Mouse (Mus musculus) gastrocnemius, postnatal 36 days (tissue): ENCODE measurements around the gene Alpl. TPM values are rescaled to one million over a fixed set of nuclear protein-coding genes. Genes with fewer than 3 reads are reported as not detected.
A peak's percentile ranks its signal among the peaks of the same experiment; 100 is the strongest.

Source experiments
- DNase-seq, 2 experiments: peaks; one replicate each; pipeline ENCODE4 v3.0.0; 2022
- intact Hi-C: fragments of 180-260 bp; cut with DNase I; formaldehyde crosslinking; loops from one replicate; pipeline ENCODE4 v1.15.1; 2025
- long read RNA-seq, 2 experiments: library from polyadenylated mRNA; stranded (forward); transcript quantifications; one replicate each; pipeline ENCODE4 v2.0.0; 2021
- total RNA-seq, 2 experiments: library from RNA; stranded (reverse); gene quantifications; 2 replicates each; pipeline ENCODE4 v1.2.3; 2021

Gene Alpl
- total RNA-seq, result 10 to 100 TPM; 14.1 to 15.9 TPM
- long read RNA-seq, experiment 1, partial matches to known transcripts, result 1 of 8 reads
- long read RNA-seq, experiment 1, other reads (novel, unspliced or antisense), result 6 of 8 reads
- long read RNA-seq, experiment 2, partial matches to known transcripts, result 0 of 11 reads
- long read RNA-seq, experiment 2, other reads (novel, unspliced or antisense), result 10 of 11 reads

DNA sequence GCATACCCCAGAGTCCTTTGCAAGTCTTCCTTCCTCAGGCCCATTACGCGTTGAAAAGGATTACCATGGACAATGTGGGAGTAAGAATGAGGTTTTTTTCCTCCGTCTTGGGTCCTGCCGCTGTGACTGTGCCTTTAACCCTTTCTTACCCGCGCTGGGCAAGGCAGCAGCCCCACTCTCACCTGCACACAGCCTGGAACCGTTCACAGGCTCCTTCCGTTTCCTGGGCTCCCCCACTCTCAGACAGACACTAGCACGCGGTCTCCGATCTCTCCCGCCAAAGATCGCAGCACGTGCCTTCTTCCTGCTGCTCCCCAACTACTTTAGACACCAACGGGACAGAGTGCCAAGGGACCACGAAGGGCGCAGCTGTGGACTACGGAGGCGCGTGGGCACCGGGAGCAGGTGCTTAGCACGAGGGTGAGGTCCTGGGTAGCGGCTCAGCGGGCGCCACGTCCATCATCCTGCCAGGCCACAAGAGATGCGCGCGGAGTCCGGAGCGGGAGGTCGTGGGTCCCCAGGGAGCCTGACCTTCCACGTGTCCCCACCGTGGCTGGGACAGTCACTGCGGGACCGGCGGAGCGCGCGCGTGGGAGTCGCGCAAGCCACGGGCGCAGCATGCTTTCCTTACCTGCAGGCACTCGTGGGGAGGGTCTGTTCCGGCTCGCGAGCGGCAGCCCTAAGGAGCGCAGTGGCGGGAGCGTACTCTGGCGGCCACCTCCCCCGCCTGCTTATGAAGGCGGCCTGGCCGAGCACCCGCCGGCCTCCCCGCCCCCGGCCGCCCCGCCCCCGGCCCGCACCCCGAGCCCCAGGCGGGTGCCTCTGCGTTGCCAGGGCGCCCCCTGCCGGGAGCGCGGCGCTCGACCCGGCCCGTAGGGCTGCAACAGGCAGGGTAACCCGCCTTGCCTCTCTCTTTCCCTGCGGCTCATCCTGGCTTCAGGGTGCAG lies at the start of gene Alpl:
TSS of gene Alpl (minus strand) at position 774 of the 947 bp plus-strand sequence.
- peak; percentile 61 to 65 for DNase-seq
- intact Hi-C loops, result loop anchor here (1.0 to 5.0 kb wide), 2 partner anchors 41 to 66 kb away; no protein-coding TSS in a partner anchor

- intact Hi-C loops, result loop anchor here (1.0 kb wide), 1 partner anchor 108 kb away; no protein-coding TSS in a partner anchor
- peak; percentile 72 to 76 for DNase-seq
Observed at GRCm38 (mm10) chr4:137844656-137845055, 48.5 kb upstream of the Alpl start.

GRCm38 (mm10) chr4:137839452-137839851 lies 43.3 kb upstream of the Alpl start:
- intact Hi-C loops, result loop anchor here (5.0 kb wide), 2 partner anchors 42 to 162 kb away; partner anchors contain the start of gene Alpl

DNA sequence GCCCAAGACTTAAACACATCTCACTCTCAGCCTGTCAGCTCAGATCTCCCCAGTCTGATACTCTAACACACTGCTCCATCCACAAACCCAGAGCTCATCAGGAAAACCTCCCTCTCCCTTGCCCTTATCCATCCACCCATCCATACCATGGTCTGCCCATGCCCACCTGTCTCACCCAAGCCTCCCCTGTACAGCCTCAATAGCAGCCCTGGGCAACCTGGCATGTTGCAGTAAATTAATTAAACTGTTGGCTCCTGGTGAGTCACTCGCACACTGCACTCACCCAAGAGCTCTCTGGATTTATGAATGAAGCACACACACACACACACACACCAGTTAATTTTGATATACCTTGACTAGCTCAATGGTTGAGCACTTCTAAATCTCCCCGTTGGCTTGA lies 42.6 kb upstream of the Alpl start:
- DNase-seq, result no peak
- intact Hi-C loops, result loop anchor here (5.0 kb wide), 2 partner anchors 41 to 161 kb away; partner anchors contain the start of gene Alpl

More at GRCm38 (mm10) chr4:137839452-137839851, 43.3 kb upstream of the Alpl start:
- DNase-seq, result no peak

DNA sequence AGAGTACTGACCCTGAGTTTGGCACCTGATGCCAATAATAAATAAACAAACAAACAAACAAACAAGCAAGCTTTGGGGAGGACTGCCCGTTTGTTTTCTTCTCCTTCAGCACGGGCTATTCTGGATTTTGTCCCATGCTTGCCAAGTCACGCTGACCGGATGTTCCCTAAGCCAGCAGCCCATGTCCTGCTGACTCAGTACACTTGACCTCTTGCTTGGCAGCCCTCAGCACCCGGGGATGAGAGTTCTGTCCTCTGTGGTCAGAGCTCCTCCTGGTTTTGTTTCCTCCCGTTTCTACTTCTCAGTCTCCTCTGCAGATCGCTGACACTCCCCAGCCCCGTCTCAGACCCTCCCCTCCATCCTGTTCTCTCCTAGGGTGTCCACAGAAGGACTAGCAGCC lies 41.6 kb upstream of the Alpl start:
- intact Hi-C loops, result loop anchor here (5.0 kb wide), 2 partner anchors 40 to 160 kb away; partner anchors contain the start of gene Alpl
- peak; percentile 38 to 59 for DNase-seq

DNA sequence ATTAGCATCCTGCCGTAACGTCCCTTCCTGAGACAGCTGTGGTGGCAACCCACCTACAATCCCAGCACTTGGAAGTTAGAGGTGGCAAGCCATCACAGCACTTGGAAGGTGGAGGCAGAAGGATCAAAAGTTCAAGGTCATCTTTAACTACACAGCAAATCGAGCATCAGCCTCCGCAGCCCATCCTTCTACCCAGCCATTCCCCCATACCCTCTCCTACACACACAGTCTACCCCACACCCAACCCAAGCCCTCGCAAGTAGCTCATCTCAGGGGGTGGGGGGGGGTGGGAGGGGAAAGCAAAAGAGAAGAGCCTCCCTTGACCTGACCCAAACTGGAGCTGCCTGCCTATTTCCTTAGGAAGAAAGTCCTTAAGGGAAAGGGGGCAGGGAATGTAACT lies 40.6 kb upstream of the Alpl start:
- DNase-seq, result no peak
- intact Hi-C loops, result loop anchor here (5.0 kb wide), 2 partner anchors 39 to 159 kb away; partner anchors contain the start of gene Alpl

DNA sequence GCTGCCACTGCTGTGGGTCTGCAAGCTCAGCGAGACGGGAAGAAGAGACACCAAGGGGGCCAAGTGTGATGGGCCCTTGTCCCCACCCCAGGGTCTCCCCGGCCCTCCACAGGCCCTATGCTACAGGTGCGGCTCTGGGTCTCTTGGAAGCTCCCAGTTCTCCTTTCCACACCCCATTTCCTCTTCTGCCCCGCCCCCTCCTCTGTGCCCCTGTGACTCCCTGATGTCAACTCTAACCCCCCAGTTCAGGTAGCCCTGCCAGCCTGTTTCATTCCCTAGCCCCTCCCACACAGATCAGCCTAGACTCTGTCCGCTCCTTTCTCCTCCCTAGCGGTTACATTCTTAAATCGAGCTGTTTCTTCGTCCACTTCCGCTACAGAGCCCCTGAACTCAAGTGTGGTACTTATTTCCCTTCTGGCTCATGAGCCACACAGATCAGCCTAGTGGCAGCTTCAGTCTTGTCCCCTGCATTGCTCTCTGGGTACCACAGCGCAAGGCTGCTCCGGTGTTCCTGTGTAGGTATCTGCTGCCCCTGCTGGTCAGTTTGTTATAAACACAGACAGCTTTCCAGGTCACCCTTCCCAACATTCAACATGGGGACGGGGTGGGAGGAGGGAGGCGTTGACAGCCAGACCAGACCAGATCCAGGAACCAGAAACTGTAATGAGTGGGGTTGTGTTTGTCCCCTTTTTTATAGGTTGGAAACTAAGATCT lies 39.6 kb upstream of the Alpl start:
- intact Hi-C loops, result loop anchor here (2.0 to 5.0 kb wide), 3 partner anchors 38 to 158 kb away; partner anchors contain the start of gene Alpl

DNA sequence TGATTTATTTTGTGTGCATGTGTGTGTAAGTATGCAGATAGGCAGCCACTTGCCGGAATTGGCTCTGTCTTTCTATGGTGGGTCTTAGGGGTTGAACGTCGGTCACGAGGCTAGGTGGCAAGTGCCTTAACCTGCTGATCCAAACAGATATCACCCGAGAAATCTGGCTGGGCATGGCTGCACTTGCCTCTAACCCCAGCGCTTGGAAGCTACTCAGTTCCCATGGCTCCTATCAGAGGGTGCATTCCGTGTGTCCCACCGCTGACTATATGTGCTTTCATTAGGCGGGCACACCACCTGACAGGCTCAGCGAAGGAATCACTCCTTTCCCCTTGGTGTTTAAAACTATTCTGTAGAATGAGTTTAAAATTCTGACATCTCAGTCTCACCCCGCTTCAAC lies 35.4 kb upstream of the Alpl start:
- no peak for DNase-seq
- intact Hi-C loops, result no loop called here

More for the DNA sequence above, 39.6 kb upstream of the Alpl start:
- DNase-seq, result peak; percentile 58 to 74

- intact Hi-C loops, result no loop called here
- no peak for DNase-seq
Observed at GRCm38 (mm10) chr4:137830380-137830779, 34.2 kb upstream of the Alpl start.

- no peak for DNase-seq
- intact Hi-C loops, result no loop called here
Observed at GRCm38 (mm10) chr4:137824881-137825280, 28.7 kb upstream of the Alpl start.

GRCm38 (mm10) chr4:137823542-137823941 lies 27.4 kb upstream of the Alpl start:
- intact Hi-C loops, result no loop called here
- DNase-seq, result no peak

GRCm38 (mm10) chr4:137822537-137822936 lies 26.4 kb upstream of the Alpl start:
- intact Hi-C loops, result no loop called here

DNA sequence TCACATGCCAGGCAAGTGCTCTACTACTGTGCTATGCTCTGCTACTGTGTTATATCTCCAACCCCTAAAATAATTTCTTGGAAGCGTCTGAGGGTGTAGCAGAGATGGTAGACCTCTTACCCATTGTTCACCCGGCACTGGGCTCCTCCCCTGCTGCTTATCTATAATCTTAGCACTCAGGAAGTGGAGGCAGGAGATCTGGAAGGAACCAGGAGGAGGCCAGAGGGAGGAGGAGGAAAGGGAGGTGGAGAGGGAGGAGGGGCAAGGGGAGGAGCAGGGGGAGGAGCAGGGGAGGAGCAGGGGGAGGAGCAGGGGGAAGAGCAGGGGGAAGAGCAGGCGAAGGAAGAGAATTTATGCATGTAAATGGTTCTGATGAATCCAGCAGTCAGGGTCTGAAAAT lies 24.5 kb upstream of the Alpl start:
- intact Hi-C loops, result no loop called here
- no peak for DNase-seq

More at GRCm38 (mm10) chr4:137822537-137822936, 26.4 kb upstream of the Alpl start:
- DNase-seq, result no peak

DNA sequence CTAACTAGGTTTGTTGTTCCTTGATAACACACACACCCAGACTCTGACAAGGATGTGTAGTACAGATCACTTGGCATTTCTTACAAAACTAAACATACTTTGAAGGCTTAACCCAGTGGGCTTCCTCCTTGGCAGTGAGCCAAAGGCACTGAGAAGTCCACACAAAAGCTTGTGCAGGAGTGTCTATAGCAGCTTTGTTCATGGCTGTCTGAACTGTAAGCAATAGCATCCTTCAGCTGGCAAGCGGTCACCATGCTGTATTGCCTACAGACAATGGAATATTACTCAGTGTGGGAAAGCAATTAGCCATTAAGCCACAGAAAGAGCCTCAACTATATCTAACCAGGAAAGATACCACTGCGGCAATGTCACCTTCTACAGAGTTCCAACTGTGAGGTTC lies 23.3 kb upstream of the Alpl start:
- no peak for DNase-seq
- intact Hi-C loops, result no loop called here

DNA sequence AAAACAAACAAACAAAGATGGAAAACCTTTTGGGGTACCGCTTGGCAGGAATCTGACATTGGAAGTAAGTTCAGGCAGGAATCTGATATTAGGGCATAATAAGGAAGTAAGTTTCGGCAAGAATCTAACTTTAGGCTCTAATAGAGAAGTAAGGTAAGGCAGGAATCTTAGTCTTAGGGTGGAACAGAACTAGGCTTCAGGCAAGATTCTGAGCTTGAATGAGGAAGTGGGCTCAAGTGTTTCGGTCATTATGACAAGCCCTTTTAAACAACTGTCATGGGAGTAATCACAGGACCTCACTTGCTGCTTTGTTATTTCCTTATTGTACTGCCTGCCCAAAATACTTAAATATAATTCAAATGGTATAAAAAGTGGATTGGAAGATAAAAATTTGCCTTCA lies 22.2 kb upstream of the Alpl start:
- no peak for DNase-seq
- intact Hi-C loops, result no loop called here

DNA sequence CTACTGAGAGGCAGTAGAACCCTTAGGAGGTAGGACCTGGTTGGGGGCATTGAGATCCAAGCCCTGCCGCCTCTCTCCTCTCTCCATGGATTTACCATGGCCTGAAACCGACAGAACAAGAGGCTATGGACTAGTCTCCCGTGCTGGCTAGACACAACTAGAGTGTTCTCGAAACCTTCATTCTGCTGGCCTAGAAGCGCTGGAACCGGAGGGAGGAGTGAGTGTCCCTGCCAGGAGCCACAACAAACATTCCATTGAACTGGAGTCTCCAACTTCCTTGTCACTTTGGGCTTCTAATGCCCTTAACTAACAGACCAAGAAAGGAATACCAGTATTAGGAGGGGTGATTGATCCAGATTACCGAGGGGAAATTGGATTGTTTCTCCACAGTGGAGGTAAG lies 20.0 kb upstream of the Alpl start:
- intact Hi-C loops, result no loop called here
- DNase-seq, result no peak

- intact Hi-C loops, result no loop called here
- DNase-seq, result no peak
Observed at GRCm38 (mm10) chr4:137815473-137815872, 19.3 kb upstream of the Alpl start.

GRCm38 (mm10) chr4:137814140-137814539 lies 18.0 kb upstream of the Alpl start:
- intact Hi-C loops, result no loop called here
- peak in 1 of 2 experiments; percentile 40 for DNase-seq

DNA sequence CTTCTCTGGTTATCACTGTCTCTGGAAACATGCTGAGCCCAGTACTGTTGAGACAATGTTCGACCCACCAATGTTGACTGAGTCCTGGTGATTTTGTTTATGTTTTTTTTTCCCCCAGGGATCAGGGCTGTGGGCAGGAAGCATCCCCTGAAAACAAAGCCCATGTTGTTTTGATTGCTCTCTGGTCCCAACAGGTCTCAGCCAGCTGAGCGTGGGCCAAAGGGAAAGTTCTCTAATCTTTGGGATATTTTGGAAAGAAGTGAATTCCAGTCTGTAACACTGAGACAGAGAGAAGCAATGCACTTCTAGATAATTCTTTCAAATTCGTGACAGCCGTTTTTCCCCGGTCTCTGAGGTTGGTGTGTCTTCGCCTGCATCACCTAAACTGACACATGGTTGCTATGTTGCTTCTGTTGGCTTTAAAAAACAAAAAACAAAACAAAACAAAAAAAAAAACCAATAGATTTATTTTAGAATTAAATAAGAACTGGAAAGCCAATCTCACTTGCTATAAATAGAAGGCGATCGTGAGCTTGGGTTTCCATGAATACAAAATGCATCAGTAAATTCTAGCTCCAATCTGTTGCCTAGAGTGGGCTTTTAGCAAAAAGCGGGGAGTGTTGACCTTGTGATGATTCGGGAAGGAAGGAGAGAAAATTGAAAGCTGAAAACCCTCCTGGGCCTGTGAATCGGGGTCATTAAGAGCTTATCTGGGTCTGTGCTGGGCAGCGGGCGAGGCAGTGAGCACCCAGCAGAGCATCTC lies 16.9 kb upstream of the Alpl start:
- peak in 1 of 2 experiments; percentile 18 for DNase-seq
- intact Hi-C loops, result no loop called here

GRCm38 (mm10) chr4:137809999-137810398 lies 13.8 kb upstream of the Alpl start:
- no peak for DNase-seq
- intact Hi-C loops, result no loop called here
